Mouse (Mus musculus) urinary bladder, adult 18-20 months (tissue): Measurements from ENCODE around the gene Clvs2.
A peak's percentile ranks its signal among the peaks of the same experiment; 100 is the strongest.

Experiments
- DNase-seq, 2 experiments: peaks; one replicate each; pipeline ENCODE4 v3.0.0; 2022; ENCODE audit warnings: low spot score in 2 of 2, mixed read lengths in 2 of 2

Gene Clvs2

DNA sequence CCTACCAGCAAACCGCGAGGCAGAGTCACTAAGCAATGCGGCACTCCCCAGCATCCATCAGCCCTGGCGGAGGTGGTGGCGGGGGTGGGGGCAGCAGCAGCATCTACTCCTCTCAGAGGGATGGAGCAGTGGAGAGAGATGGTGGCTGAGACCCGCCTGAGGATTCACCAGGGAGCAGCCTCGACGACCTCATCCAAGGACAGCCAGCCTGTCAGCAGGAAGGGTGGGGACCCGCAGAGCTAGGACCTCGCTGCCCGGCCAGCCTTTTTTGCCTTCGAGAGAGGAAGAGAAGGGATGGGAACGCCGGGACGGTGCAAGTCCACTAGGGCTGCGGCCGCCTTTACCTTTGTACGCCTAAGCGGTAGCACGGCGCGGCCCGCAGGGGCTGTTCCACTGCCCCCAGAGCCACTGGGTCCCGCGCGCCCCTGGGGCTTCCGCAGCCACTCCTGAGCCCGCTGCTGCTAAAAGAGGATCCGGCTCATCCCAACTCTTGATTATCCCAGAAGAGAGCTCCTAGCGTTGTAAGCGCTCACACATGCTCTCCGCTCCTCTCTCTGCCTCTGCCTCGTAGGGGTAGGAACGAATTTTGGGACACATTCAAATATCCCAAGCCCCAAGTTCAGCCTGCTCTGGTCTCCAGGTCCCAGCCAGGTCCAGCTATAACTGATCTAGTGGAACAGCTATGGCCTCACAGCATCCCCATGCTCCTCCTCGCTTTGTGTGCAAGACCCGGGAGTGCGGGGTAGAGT lies at the start of gene Clvs2:
Gene Clvs2, minus strand, starts transcription at position 639 of the 749 bp plus-strand sequence.
- peak in 1 of 2 experiments; percentile 26 for DNase-seq

DNA sequence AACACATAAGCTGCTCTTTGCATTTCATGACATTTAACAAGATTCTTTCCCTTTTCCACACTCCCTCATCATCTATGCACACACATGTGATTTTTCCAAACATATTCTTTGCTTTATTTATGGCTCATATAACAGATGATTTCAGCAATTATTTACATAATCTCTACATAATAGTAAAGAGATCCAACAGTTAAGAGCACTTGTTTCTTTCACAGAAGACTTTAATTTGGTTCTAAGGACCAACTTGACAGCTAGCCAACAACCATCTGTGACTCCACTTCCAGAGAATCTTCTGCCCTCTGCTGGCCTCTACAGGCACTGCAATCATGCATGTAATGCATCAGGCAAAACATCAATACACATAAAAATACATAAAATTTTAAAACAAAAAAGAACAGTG lies 28.6 kb upstream of the Clvs2 start:
- DNase-seq = peak in 1 of 2 experiments; percentile 30

DNA sequence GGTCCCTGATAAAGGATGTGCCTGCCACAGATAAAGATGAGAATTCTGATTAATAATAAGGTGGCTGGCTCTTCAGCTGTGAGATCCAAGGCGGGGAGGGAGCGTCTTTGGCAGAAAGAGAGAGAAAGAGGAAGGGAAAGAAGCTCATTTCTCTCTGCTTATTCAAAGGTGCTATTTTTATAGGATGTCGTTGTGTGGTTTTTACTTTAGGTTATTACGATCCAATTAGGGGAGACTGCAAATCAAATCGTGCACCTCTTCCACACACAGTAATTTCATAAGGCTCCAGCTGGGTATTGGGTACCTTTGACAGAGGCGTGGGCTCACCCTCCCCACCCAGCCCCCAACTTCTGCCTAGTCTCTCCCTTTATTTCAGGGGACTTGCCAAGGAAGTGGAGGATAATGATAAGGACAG lies 985 bp downstream of the Clvs2 start:
- DNase-seq = no peak

DNA sequence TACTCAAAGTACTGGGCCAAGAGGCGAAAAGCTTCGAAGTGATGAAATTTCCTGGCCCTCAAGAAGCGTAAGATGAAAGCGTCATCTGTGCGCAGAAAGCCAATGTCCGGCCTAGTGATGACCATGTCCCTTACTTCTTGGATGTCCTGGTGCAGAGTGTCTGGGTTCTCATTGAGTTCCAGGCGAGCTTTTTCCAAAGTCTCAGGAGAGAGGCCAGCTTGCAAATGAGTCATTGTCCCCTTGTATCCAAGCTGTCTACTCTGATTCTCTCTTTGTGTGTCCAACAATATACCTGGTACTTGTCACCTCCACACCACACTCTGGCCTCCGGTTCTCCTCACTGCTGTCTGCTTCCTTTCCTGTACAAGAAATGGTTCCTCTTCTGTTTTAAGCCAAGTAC lies 1.9 kb downstream of the Clvs2 start:
- no peak for DNase-seq

DNA sequence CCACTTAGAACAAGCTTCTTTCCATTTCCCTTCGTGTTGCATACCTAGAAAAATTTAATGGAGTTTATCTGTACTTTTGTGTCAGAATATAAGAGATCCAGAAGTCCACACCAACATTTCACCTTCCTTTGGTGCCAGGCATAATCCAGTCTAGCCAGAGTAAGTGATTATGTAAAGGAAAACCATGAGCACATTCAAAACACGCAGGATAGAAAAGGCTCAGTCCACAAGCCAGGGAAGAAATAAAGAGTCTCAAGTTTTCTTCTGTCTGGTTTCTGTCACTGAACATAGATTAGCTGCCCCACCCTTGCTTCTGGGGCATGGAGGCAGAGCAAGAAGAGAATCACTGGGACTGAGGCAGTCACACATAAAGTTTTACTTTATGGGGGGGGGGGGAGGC lies 8.4 kb downstream of the Clvs2 start:
- DNase-seq = no peak

DNA sequence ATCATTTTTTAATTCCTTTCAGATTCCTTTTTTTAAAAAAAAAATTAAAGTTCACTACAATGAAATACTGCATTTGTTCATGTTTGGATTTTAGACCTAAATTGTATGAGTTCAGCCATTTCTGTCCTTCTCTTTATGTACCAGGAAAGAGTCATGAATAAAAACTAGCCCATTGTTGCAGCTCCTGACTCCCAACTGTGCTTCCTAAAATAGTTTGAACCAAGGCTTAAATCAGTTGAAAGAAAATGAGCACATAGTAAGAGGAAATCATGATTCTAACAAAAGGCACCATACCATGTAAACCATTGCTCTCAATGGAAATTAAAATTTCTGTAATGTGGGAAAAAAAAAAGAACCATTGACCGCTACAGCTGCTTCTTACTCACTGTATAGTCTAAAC lies 11.4 kb downstream of the Clvs2 start:
- no peak for DNase-seq

DNA sequence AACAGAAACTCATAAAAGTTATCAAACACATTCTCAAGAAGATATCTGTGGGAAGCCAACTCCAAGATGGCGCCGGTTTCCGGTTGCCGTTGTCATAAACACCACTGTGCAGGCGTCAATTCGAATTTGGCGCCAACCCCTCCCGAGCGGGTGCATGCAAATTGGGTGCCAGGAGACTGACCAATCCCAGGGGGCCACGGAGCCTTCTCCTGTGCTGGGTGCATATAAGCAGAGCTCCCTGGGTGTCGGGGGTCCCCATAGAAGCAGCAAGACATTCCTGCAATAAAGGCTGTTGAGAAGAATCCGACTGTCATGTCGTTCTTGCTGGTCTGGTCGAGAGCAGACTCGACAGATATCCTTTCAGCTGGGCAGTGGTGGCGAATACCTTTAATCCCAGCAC lies 31.8 kb downstream of the Clvs2 start:
- no peak for DNase-seq

DNA sequence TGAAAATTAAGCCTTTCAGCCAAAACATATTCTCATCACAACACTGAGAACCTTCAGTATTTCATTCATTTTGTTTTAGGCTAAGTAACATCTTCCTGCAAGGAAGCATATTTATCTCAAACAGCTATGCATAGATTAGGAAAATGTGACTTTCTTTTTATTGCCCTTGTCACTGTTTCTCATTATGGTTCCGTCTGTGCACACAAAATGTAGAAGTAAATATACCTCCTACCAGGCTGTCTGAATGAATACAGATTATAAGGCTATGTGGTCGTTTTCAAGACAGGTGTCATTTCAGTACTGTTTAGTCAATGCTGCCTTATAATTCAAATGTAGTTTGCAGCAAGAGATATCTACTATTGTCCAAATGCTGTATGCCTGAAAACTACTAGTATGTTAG lies 35.8 kb downstream of the Clvs2 start:
- DNase-seq = no peak

DNA sequence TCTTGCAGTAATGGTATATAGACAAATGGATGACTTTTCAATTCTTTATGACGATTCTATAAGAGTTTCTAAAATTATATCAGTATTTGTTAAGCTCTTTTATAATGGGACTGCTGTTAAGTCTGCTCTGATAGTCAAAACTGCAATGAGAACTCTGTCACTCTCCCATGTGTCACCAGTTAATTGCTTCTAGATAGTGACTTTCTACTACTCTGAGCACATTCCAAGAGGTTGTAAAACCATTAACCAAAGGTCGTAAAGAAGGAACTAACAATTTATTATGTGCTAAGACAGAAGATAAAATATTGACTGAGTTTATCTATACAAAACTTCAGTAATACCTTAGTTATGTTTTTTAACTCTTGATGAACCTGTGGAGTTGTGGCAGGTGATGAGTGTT lies 37.5 kb downstream of the Clvs2 start:
- DNase-seq = no peak

DNA sequence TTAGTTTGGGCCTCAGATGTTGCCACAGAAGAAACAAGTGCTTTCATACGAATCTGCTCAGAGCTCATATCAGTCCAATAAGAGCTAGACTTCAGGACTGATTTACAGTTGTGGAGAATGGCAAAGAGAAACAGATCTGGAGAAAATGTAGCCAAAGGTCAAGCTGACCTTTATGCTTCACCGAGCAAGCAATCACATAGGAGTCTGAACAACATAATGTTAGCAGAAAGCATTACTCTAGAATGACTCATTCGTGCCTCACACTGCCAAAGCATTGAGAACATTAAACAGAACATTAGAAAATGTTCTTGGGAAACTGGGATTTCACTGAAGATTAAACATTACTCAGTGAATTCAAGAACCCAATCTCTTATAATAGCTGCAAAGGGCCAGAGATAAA lies 66.5 kb downstream of the Clvs2 start:
- peak in 1 of 2 experiments; percentile 48 for DNase-seq

DNA sequence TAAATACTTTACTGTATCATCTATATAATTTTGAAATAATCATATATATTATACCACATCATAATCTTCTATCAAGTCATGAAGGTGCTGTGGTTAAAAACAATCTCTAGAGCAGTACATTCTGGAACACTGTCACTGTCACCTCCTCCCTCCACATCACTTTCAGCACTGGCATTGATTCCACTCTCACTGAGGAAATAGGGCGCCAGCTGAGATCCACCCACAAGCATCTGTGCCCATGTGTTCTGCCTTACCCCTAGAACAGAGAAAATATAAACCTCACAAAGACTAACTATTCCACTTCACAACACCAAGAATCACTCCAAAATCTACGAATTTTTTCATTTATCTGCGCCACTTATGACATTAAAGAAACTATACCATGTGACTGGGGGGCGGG lies 84.2 kb downstream of the Clvs2 start:
- no peak for DNase-seq
